Mouse (Mus musculus) thymus, adult 2 months (tissue): ENCODE results near the gene Kmt2e. TPM values are rescaled to one million over a fixed set of nuclear protein-coding genes. Genes with fewer than 3 reads are reported as not detected.

Experiments
- DNase-seq: peaks from one replicate; pipeline ENCODE4 v3.0.0; 2021
- H3K27ac ChIP-seq: fragments of 200-500 bp; 2 replicates; pipeline ENCODE4 v1.5.1; 2012; ENCODE audit warnings: low read length, control low read depth; ENCODE audit not compliant: control insufficient read depth, insufficient read depth
- H3K27me3 ChIP-seq: fragments of 200-500 bp; 2 replicates; pipeline ENCODE4 v1.6.1; 2012; ENCODE audit warnings: mild to moderate bottlenecking, low read length, moderate library complexity, mixed read lengths; ENCODE audit not compliant: control insufficient read depth, insufficient read depth
- H3K36me3 ChIP-seq: fragments of 200-500 bp; 2 replicates; pipeline ENCODE4 v1.6.1; 2012; ENCODE audit warnings: mild to moderate bottlenecking, low read length, moderate library complexity; ENCODE audit not compliant: control insufficient read depth, insufficient read depth
- H3K4me1 ChIP-seq: fragments of 200-500 bp; replicated peaks from 2 replicates; pipeline ENCODE4 v1.6.1; 2012; ENCODE audit warnings: low read length; ENCODE audit not compliant: control insufficient read depth, insufficient read depth
- H3K4me3 ChIP-seq: fragments of 200-500 bp; 2 replicates; pipeline ENCODE4 v1.5.1; 2012; ENCODE audit warnings: mild to moderate bottlenecking, low read length, control low read depth, moderate library complexity; ENCODE audit not compliant: control insufficient read depth, insufficient read depth
- CTCF ChIP-seq: fragments of 200-500 bp; IDR thresholded peaks from 2 replicates; pipeline ENCODE4 v1.5.1; 2012; ENCODE audit warnings: mild to moderate bottlenecking, control low read depth, low read length, moderate library complexity, borderline replicate concordance; ENCODE audit not compliant: control insufficient read depth, poor library complexity, insufficient read depth; ENCODE audit errors: extremely low read depth
- POLR2A ChIP-seq: fragments of 200-500 bp; IDR thresholded peaks from 2 replicates; pipeline ENCODE4 v1.6.1; 2012; ENCODE audit warnings: mild to moderate bottlenecking, low read length, control low read depth, moderate library complexity; ENCODE audit not compliant: control insufficient read depth, poor library complexity, insufficient read depth; ENCODE audit errors: extremely low read depth
- WGBS: fragments of 180-500 bp; shearing (Covaris S2); methylation state at CpG from one replicate; pipeline ENCODE4 v1.1.7; 2018; 5-methylcytosine and 5-hydroxymethylcytosine counted together
- polyA plus RNA-seq: library from polyadenylated mRNA; depleted of rRNA; stranded (reverse); fragments of >200 nt; gene quantifications from 2 replicates; pipeline ENCODE4 v1.2.3, GENCODE M21; 2012

The Kmt2e gene
- polyA plus RNA-seq, 1 experiment, result 37.0 TPM

GRCm38 (mm10) chr5:23414490-23415126, 19.6 kb upstream of the Kmt2e start:
- H3K27ac ChIP-seq, result no peak overlapping the region
- no peaks in the 10 kb centered on the region for H3K27me3 ChIP-seq
- TF ChIP-seq CTCF, result no peak
- no peak for TF ChIP-seq POLR2A
- no peak overlapping the region for H3K4me3 ChIP-seq
- H3K4me1 ChIP-seq, result peaks cover 5% of the 10 kb centered on the region; the same call in 1 of the 2 replicates
- no peak for DNase-seq
- 88% methylated on average over 4 of the region's 4 CpGs for WGBS
- peaks cover 6% of the 10 kb centered on the region; the same call in 1 of the 2 replicates for H3K36me3 ChIP-seq

GRCm38 (mm10) chr5:23415571-23416285, 18.5 kb upstream of the Kmt2e start:
- 34% methylated on average over 7 of the region's 7 CpGs for WGBS
- H3K27me3 ChIP-seq, result no peaks in the 10 kb centered on the region
- H3K4me3 ChIP-seq, result no peak overlapping the region
- DNase-seq, result peak; percentile 23
- no peaks in the 10 kb centered on the region for H3K36me3 ChIP-seq
- H3K4me1 ChIP-seq, result peaks cover 5% of the 10 kb centered on the region; the same call in 1 of the 2 replicates
- peak overlapping the region; percentile 48; the same call in 1 of the 2 replicates for H3K27ac ChIP-seq
- TF ChIP-seq POLR2A (no peak), CTCF (no peak)

- TF ChIP-seq CTCF, result no peak
- TF ChIP-seq POLR2A, result no peak
- DNase-seq, result no peak
- no peak overlapping the region for H3K4me3 ChIP-seq
- 85% methylated on average over 6 of the region's 6 CpGs for WGBS
- peak overlapping the region; percentile 48 for H3K27ac ChIP-seq
- H3K36me3 ChIP-seq, result no peaks in the 10 kb centered on the region
- peaks cover 5% of the 10 kb centered on the region; the same call in 1 of the 2 replicates for H3K4me1 ChIP-seq
- no peaks in the 10 kb centered on the region for H3K27me3 ChIP-seq
Measured at GRCm38 (mm10) chr5:23416286-23416643, 18.0 kb upstream of the Kmt2e start.

- Histone ChIP-seq H3K4me1 (peaks cover 5% of the 10 kb centered on the region; the same call in 1 of the 2 replicates), H3K27me3 (no peaks in the 10 kb centered on the region), H3K4me3 (no peak overlapping the region), H3K36me3 (peaks cover 3% of the 10 kb centered on the region), H3K27ac (peak overlapping the region; percentile 98)
- TF ChIP-seq POLR2A, result no peak
- TF ChIP-seq CTCF, result no peak
- DNase-seq, result no peak
- WGBS, result 46% methylated on average over 2 of the region's 2 CpGs
Measured at GRCm38 (mm10) chr5:23417716-23418115, 16.5 kb upstream of the Kmt2e start.

GRCm38 (mm10) chr5:23418147-23418781, 16.0 kb upstream of the Kmt2e start:
- peak overlapping the region; percentile 98 for H3K4me3 ChIP-seq
- H3K36me3 ChIP-seq, result peaks cover 9% of the 10 kb centered on the region
- H3K27me3 ChIP-seq, result no peaks in the 10 kb centered on the region
- under 1% methylated on average over 40 of the region's 40 CpGs for WGBS
- TF ChIP-seq POLR2A, result peak; percentile 98
- TF ChIP-seq CTCF, result peak; percentile 38; the same call in 1 of the 2 replicates
- H3K27ac ChIP-seq, result peak overlapping the region; percentile 98
- H3K4me1 ChIP-seq, result peaks cover 5% of the 10 kb centered on the region; the same call in 1 of the 2 replicates
- peak; percentile 86 for DNase-seq
